Mouse (Mus musculus): Measurements from ENCODE around the gene Gpx4. TPM values are rescaled to one million over a fixed set of nuclear protein-coding genes. Genes with fewer than 3 reads are reported as not detected.

The Gpx4 gene
- polyA plus RNA-seq, 1 experiment from 2014 or later = 534 TPM

DNA sequence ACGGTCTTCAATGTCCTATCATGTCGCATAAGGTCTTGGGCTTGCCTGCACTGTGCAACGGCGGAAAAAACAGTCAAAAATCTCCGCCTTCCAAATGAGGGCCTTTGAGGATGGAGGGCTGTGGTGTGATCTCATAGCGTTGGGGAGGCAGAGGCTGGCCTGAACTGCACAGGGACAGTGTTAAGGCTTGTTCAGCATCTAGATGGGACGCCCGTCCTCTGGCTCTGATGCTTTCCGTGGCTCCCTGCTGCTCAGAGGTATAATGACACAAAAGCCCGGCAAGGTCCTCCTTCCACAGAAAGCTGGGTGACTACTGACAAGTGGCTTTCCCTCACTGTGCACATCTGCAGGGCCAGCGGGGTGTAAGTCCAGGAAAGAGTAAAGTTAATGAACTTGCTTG is 26.8 kb upstream of the Gpx4 start:
- peaks cover 10% of the 10 kb centered on the region for H3K27me3 ChIP-seq (ENCODE audit: control insufficient read depth, insufficient read depth, low read length)
- WGBS = 23% methylated on average over 11 of the region's 11 CpGs
- peaks cover 4% of the 10 kb centered on the region; the same call in 1 of the 2 replicates for H3K36me3 ChIP-seq (ENCODE audit: control insufficient read depth, insufficient read depth, low read length)
- H3K27ac ChIP-seq (replicated peaks; ENCODE audit: low read depth, low read length) = no peak overlapping the region
- DNase-seq (ENCODE audit: low spot score) = no peak
- peaks cover 10% of the 10 kb centered on the region for H3K4me1 ChIP-seq (ENCODE audit: control insufficient read depth, insufficient read depth, low read length)
- ATAC-seq (ENCODE audit: insufficient number of reproducible peaks, low FRiP score, low TSS enrichment, low read depth) = no peak
- peak overlapping the region; percentile 32 for H3K4me3 ChIP-seq (ENCODE audit: low read depth, low read length)
- no peaks in the 10 kb centered on the region for H3K9me3 ChIP-seq (ENCODE audit: control insufficient read depth, low read length)
- H3K9ac ChIP-seq (ENCODE audit: low read length) = peak overlapping the region; percentile 76
- peak overlapping the region; percentile 60 for H3K4me2 ChIP-seq (ENCODE audit: low read depth, severe bottlenecking)

DNA sequence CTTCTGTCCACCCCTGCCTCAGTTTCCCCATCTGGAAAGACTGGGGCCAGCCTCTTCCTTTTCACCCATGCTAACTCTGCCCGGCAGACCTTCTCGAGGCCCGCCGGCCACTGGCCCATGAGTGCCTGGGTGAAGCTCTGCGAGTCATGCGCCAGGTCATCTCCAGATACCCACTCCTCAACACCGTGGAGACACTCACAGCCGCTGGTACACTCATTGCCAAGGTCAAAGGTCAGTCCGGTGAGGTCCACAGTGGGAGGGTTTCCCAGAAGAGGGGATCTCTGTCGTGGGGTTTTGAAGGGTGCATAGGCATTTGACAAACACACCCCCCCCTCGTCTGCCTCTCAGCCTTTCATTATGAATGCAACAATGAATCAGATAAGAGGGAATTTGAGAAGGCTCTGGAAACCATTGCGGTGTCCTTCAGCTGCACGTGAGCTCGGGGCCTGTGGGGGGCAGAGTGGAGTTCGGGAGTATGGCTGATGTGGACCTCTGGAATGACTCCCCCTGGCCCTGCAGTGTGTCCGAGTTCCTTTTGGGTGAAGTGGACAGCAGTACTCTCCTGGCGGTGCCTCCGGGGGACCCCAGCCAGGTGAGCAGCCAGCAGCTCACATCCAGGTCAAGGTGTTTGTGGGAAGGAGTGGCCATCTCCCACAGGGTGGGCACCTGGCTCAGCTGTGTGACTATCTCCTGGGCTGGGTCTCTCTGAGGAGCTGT is 26.2 kb upstream of the Gpx4 start:
- H3K9ac ChIP-seq (ENCODE audit: low read length) = no peak overlapping the region

DNA sequence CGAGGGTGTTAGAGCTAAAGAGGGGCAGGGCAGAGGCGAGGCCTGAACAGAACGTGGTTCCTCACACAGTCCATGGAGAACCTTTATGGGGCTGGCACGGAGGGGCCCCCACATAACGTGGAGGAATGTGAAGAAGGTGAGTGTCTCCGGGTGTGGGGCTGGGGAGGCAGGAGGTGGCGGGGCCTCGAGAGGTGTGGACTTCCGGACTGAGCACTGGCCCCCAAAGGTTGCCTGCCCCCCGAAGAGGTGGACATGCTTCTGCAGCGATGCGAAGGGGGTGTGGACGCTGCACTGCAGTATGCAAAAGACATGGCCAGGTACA is 25.7 kb upstream of the Gpx4 start:
- no peaks in the 10 kb centered on the region for H3K9me3 ChIP-seq (ENCODE audit: control insufficient read depth, low read length)
- peaks cover 4% of the 10 kb centered on the region; the same call in 1 of the 2 replicates for H3K36me3 ChIP-seq (ENCODE audit: control insufficient read depth, insufficient read depth, low read length)
- peaks cover 1% of the 10 kb centered on the region; the same call in 1 of the 2 replicates for H3K27me3 ChIP-seq (ENCODE audit: control insufficient read depth, insufficient read depth, low read length)
- H3K27ac ChIP-seq (replicated peaks; ENCODE audit: low read depth, low read length) = no peak overlapping the region
- no peak overlapping the region for H3K4me3 ChIP-seq (ENCODE audit: low read depth, low read length)
- H3K9ac ChIP-seq (ENCODE audit: low read length) = no peak overlapping the region
- ATAC-seq (ENCODE audit: insufficient number of reproducible peaks, low FRiP score, low TSS enrichment, low read depth) (no peak), DNase-seq (ENCODE audit: low spot score) (no peak)
- H3K4me1 ChIP-seq (ENCODE audit: control insufficient read depth, insufficient read depth, low read length) = peaks cover 10% of the 10 kb centered on the region
- WGBS = 88% methylated on average over 13 of the region's 13 CpGs
- no peak overlapping the region for H3K4me2 ChIP-seq (ENCODE audit: low read depth, severe bottlenecking)

More for the DNA sequence above, 26.2 kb upstream of the Gpx4 start:
- no peak overlapping the region for H3K27ac ChIP-seq (replicated peaks; ENCODE audit: low read depth, low read length)
- 84% methylated on average over 18 of the region's 18 CpGs for WGBS
- no peak overlapping the region for H3K4me3 ChIP-seq (ENCODE audit: low read depth, low read length)
- peak overlapping the region; percentile 60; the same call in 1 of the 2 replicates for H3K4me2 ChIP-seq (ENCODE audit: low read depth, severe bottlenecking)
- no peaks in the 10 kb centered on the region for H3K9me3 ChIP-seq (ENCODE audit: control insufficient read depth, low read length)
- H3K36me3 ChIP-seq (ENCODE audit: control insufficient read depth, insufficient read depth, low read length) = peaks cover 4% of the 10 kb centered on the region; the same call in 1 of the 2 replicates
- no peak for ATAC-seq (ENCODE audit: insufficient number of reproducible peaks, low FRiP score, low TSS enrichment, low read depth)
- H3K27me3 ChIP-seq (ENCODE audit: control insufficient read depth, insufficient read depth, low read length) = peaks cover 7% of the 10 kb centered on the region; the same call in 1 of the 2 replicates
- no peak for DNase-seq (ENCODE audit: low spot score)
- peaks cover 10% of the 10 kb centered on the region for H3K4me1 ChIP-seq (ENCODE audit: control insufficient read depth, insufficient read depth, low read length)

DNA sequence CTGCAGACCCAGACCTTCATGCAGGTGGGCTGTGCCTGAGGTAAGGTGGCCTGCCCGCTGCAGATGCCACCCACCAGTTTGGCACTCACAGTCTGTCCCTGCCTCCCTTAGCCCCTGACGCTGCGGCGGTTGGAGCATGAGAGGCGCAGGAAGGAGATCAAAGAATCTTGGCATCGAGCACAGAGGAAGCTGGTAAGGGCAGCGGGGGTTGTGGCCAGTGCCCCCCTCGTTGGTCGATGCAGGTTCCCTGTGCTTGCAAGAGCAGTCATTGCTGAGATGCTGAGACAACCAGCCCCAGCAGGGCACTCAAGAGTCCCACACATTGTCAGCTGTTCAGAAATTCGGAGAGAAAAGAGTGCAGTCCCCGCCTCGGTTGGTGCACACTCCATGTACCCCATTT is 24.8 kb upstream of the Gpx4 start:
- no peak overlapping the region for H3K27ac ChIP-seq (replicated peaks; ENCODE audit: low read depth, low read length)
- peaks cover 10% of the 10 kb centered on the region for H3K4me1 ChIP-seq (ENCODE audit: control insufficient read depth, insufficient read depth, low read length)
- ATAC-seq (ENCODE audit: insufficient number of reproducible peaks, low FRiP score, low TSS enrichment, low read depth) (no peak), DNase-seq (ENCODE audit: low spot score) (no peak)
- H3K4me3 ChIP-seq (ENCODE audit: low read depth, low read length) = no peak overlapping the region
- H3K9ac ChIP-seq (ENCODE audit: low read length) = no peak overlapping the region
- H3K4me2 ChIP-seq (ENCODE audit: low read depth, severe bottlenecking) = no peak overlapping the region
- H3K27me3 ChIP-seq (ENCODE audit: control insufficient read depth, insufficient read depth, low read length) = no peaks in the 10 kb centered on the region
- no peaks in the 10 kb centered on the region for H3K9me3 ChIP-seq (ENCODE audit: control insufficient read depth, low read length)
- H3K36me3 ChIP-seq (ENCODE audit: control insufficient read depth, insufficient read depth, low read length) = peaks cover 4% of the 10 kb centered on the region; the same call in 1 of the 2 replicates
- 93% methylated on average over 12 of the region's 12 CpGs for WGBS

DNA sequence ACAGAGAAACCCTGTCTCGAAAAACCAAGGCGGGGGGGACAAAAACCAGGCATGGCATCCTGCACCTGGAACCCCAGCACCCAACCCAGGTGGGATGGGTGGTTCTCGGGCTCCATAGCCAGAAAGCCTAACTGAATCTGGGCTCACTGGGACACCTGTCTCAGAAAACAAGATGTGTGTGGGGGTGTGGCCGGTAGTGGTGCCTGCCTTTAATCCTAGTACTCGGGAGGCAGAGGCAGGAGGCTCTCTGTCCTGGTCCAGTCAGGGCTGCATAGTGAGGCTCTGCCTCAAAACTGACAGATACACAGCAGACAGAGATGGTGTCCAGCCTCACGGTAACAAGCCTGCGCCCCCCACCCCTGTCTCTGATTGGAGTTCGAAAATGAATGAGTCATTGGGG is 24.2 kb upstream of the Gpx4 start:
- ATAC-seq (ENCODE audit: insufficient number of reproducible peaks, low FRiP score, low TSS enrichment, low read depth) = no peak
- no peak for DNase-seq (ENCODE audit: low spot score)
- H3K4me1 ChIP-seq (ENCODE audit: control insufficient read depth, insufficient read depth, low read length) = peaks cover 10% of the 10 kb centered on the region
- no peak overlapping the region for H3K4me3 ChIP-seq (ENCODE audit: low read depth, low read length)
- H3K4me2 ChIP-seq (ENCODE audit: low read depth, severe bottlenecking) = no peak overlapping the region
- 94% methylated on average over 8 of the region's 8 CpGs for WGBS
- H3K27me3 ChIP-seq (ENCODE audit: control insufficient read depth, insufficient read depth, low read length) = no peaks in the 10 kb centered on the region
- H3K9me3 ChIP-seq (ENCODE audit: control insufficient read depth, low read length) = no peaks in the 10 kb centered on the region
- peaks cover 4% of the 10 kb centered on the region; the same call in 1 of the 2 replicates for H3K36me3 ChIP-seq (ENCODE audit: control insufficient read depth, insufficient read depth, low read length)
- H3K27ac ChIP-seq (replicated peaks; ENCODE audit: low read depth, low read length) = no peak overlapping the region
- no peak overlapping the region for H3K9ac ChIP-seq (ENCODE audit: low read length)

DNA sequence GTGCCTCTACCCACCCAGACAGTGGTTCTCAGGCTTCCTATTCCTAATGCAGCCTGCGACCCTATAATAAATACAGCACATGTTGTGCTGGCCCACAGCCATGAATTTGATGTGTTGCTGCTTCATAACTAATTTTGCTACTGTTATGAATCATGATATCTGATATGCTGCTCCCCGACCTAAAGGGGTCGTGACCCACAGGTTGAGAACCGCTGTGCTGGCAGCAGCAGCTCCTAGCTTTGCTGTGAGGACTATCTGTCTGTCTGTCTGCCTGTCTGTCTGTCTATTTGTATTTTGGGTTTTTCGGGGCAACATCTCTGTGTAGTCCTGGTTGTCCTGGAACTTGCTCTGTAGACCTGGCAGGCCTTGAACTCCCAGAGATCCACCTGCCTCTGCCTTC is 23.2 kb upstream of the Gpx4 start:
- H3K36me3 ChIP-seq (ENCODE audit: control insufficient read depth, insufficient read depth, low read length) = peaks cover 7% of the 10 kb centered on the region; the same call in 1 of the 2 replicates
- 89% methylated on average over 5 of the region's 5 CpGs for WGBS

DNA sequence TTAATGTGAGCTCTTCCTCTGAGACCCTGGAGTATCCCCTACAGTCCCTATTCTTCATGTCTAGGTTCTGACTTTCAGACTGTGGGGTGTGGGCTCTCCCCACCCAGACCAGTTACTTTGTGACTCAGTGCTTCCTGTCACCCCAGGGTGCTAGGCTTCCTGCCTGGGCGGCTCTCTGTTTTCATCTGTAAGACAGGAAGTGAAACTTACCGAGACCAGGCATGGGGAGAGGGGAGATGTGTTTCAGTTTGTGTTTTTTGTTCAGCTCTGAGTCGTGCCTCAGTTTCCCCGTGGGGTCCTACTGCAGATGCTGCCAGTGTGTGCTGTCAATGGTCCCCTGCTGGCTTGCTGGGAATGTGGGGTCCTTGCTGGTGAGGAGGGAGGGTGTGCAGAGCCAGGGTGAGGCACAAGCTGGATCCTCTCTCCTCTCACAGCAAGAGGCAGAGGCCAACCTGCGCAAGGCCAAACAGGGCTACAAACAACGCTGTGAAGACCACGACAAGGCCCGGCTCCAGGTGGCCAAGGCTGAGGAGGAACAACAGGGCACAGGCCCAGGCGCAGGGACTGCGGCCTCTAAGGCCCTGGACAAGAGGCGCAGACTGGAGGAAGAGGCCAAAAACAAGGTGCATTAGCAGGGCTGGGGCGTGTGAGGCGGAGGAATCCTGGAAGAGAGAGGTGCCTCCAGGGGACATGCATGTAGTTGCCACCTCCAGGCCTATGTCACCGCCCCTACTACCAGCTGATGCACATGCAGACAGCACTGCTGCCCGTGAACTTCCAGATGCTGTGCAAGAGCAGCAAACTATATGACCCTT is 22.5 kb upstream of the Gpx4 start:
- Histone ChIP-seq H3K27ac (replicated peaks; ENCODE audit: low read depth, low read length) (no peak overlapping the region), H3K4me3 (ENCODE audit: low read depth, low read length) (no peak overlapping the region), H3K4me1 (ENCODE audit: control insufficient read depth, insufficient read depth, low read length) (peaks cover 4% of the 10 kb centered on the region), H3K9ac (ENCODE audit: low read length) (no peak overlapping the region), H3K4me2 (ENCODE audit: low read depth, severe bottlenecking) (no peak overlapping the region), H3K9me3 (ENCODE audit: control insufficient read depth, low read length) (no peaks in the 10 kb centered on the region), H3K36me3 (ENCODE audit: control insufficient read depth, insufficient read depth, low read length) (peaks cover 8% of the 10 kb centered on the region; the same call in 1 of the 2 replicates), H3K27me3 (ENCODE audit: control insufficient read depth, insufficient read depth, low read length) (no peaks in the 10 kb centered on the region)
- no peak for ATAC-seq (ENCODE audit: insufficient number of reproducible peaks, low FRiP score, low TSS enrichment, low read depth)
- DNase-seq (ENCODE audit: low spot score) = no peak
- 80% methylated on average over 15 of the region's 15 CpGs for WGBS

More for the DNA sequence above, 23.2 kb upstream of the Gpx4 start:
- H3K4me3 ChIP-seq (ENCODE audit: low read depth, low read length) = no peak overlapping the region
- no peak overlapping the region for H3K4me2 ChIP-seq (ENCODE audit: low read depth, severe bottlenecking)
- H3K27me3 ChIP-seq (ENCODE audit: control insufficient read depth, insufficient read depth, low read length) = no peaks in the 10 kb centered on the region
- ATAC-seq (ENCODE audit: insufficient number of reproducible peaks, low FRiP score, low TSS enrichment, low read depth) (no peak), DNase-seq (ENCODE audit: low spot score) (no peak)
- H3K4me1 ChIP-seq (ENCODE audit: control insufficient read depth, insufficient read depth, low read length) = peaks cover 10% of the 10 kb centered on the region
- no peak overlapping the region for H3K9ac ChIP-seq (ENCODE audit: low read length)
- no peak overlapping the region for H3K27ac ChIP-seq (replicated peaks; ENCODE audit: low read depth, low read length)
- no peaks in the 10 kb centered on the region for H3K9me3 ChIP-seq (ENCODE audit: control insufficient read depth, low read length)

DNA sequence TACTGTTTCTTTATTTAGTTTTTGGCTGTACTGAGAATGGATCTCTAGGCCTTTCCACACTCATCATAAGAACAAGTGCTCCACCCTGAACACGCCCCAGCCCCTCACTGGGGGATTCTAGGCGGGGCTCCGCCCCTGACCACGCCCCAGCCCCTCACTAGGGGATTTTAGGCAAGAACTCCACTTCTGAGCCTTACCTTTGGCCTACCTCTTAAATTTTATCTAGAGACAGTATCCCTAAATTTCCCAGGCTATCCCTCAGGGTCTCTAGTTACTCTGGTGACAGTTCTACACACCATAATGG is 22.0 kb upstream of the Gpx4 start:
- ATAC-seq (ENCODE audit: insufficient number of reproducible peaks, low FRiP score, low TSS enrichment, low read depth) (no peak), DNase-seq (ENCODE audit: low spot score) (no peak)
- Histone ChIP-seq H3K4me1 (ENCODE audit: control insufficient read depth, insufficient read depth, low read length) (no peaks in the 10 kb centered on the region), H3K4me3 (ENCODE audit: low read depth, low read length) (no peak overlapping the region), H3K36me3 (ENCODE audit: control insufficient read depth, insufficient read depth, low read length) (peaks cover 8% of the 10 kb centered on the region; the same call in 1 of the 2 replicates), H3K27ac (replicated peaks; ENCODE audit: low read depth, low read length) (no peak overlapping the region), H3K27me3 (ENCODE audit: control insufficient read depth, insufficient read depth, low read length) (no peaks in the 10 kb centered on the region), H3K4me2 (ENCODE audit: low read depth, severe bottlenecking) (no peak overlapping the region), H3K9ac (ENCODE audit: low read length) (no peak overlapping the region), H3K9me3 (ENCODE audit: control insufficient read depth, low read length) (no peaks in the 10 kb centered on the region)
- WGBS = 57% methylated on average over 4 of the region's 4 CpGs

Measured in limb, embryonic 11.5 days (tissue).